ENCODE assay signal across 16 mouse cellular contexts in genomic region chr15:99643832-99644231, GRCm38 (mm10). TPM values are rescaled to one million over a fixed set of nuclear protein-coding genes. Genes with fewer than 3 reads are reported as not detected.
DNase-seq lines count a peak whose midpoint lies in the region; ATAC-seq and TF ChIP-seq lines count a peak whose summit lies in the region.
"Had no signal": no experiment of that assay in that cellular context is flagged by ENCODE, and none has a peak within 500 bp of the region (broad histone marks: within the 10 kb centered on the region; RNA-seq: fewer than 3 reads in every experiment).

No protein-coding gene starts in this region.

- H3K4me2 ChIP-seq in hindbrain, embryonic 11.5 days (replicated peaks; ENCODE audit: low read depth, low read length), result no peak overlapping the region

- H3K9me3 ChIP-seq in hindbrain, embryonic 10.5 days, result no peaks in the 10 kb centered on the region
- no peaks in the 10 kb centered on the region for H3K9me3 ChIP-seq in hindbrain, embryonic 11.5 days (ENCODE audit: control insufficient read depth, low read length)

- TF ChIP-seq CTCF in cerebellum, adult 2 months (IDR thresholded peaks at IDR 0.05; ENCODE audit: borderline replicate concordance, insufficient read depth, low read depth, low read length), result no peak

- no peak for ATAC-seq in hindbrain, embryonic 11.5 days (ENCODE audit: low FRiP score)
- ATAC-seq: forebrain, postnatal 0 days; liver, postnatal 0 days had no signal

- H3K36me3 ChIP-seq in hindbrain, embryonic 10.5 days, result peaks cover 44% of the 10 kb centered on the region
- no peaks in the 10 kb centered on the region for H3K36me3 ChIP-seq in hindbrain, embryonic 11.5 days (ENCODE audit: control insufficient read depth, insufficient read depth, low read length)

- DNase-seq in hindbrain, embryonic 10.5 days (ENCODE audit: low spot score), result no peak
- no peak for DNase-seq in hindbrain, embryonic 11.5 days (ENCODE audit: low spot score)
- peak; percentile 48 for DNase-seq in A20 (ENCODE audit: low read depth, low spot score)
- peak; percentile 38 for DNase-seq in T-cell, adult 2 months (ENCODE audit: low spot score)
- peak; percentile 26 for DNase-seq in naive thymus-derived CD4-positive, alpha-beta T cell, adult 2 months (ENCODE audit: low read depth)
- DNase-seq in cerebellum, adult 2 months, result no peak
- no peak for DNase-seq in spleen, adult 12 weeks (ENCODE audit: low spot score)
- DNase-seq: forebrain, postnatal 0 days; gastrocnemius, postnatal 10 days; liver, postnatal 0 days; lung, postnatal 4 days; spleen, adult 18-20 months had no signal

- H3K9ac ChIP-seq in hindbrain, embryonic 11.5 days (ENCODE audit: low read depth, low read length), result no peak overlapping the region
- H3K9ac ChIP-seq: forebrain, postnatal 0 days; liver, postnatal 0 days had no signal

- 88% methylated on average over 10 of the region's 10 CpGs for WGBS in hindbrain, embryonic 10.5 days
- 82% methylated on average over 10 of the region's 10 CpGs for WGBS in hindbrain, embryonic 11.5 days
- WGBS in cerebellum, adult 2 months, result 91% methylated on average over 10 of the region's 10 CpGs

- no peak for TF ChIP-seq POLR2A in cerebellum, adult 2 months (IDR thresholded peaks at IDR 0.05; ENCODE audit: borderline replicate concordance, insufficient read depth, low read length)

- H3K4me3 ChIP-seq in hindbrain, embryonic 10.5 days, result no peak overlapping the region
- H3K4me3 ChIP-seq in hindbrain, embryonic 11.5 days (ENCODE audit: low read depth, low read length), result no peak overlapping the region
- no peak overlapping the region for H3K4me3 ChIP-seq in cerebellum, adult 2 months (replicated peaks; ENCODE audit: insufficient read depth, low read depth, low read length)
- H3K4me3 ChIP-seq: left cerebral cortex, adult 2 months; myocyte had no signal

- peak overlapping the region; percentile 36; the same call in 1 of the 2 replicates for H3K27ac ChIP-seq in hindbrain, embryonic 10.5 days
- H3K27ac ChIP-seq in hindbrain, embryonic 11.5 days (ENCODE audit: low read depth, low read length), result no peak overlapping the region
- H3K27ac ChIP-seq in cerebellum, adult 2 months (ENCODE audit: insufficient read depth, low read length), result no peak overlapping the region
- H3K27ac ChIP-seq: left cerebral cortex, adult 2 months; stomach, postnatal 0 days had no signal

- peaks cover 49% of the 10 kb centered on the region for H3K4me1 ChIP-seq in hindbrain, embryonic 10.5 days (replicated peaks)
- peaks cover 10% of the 10 kb centered on the region for H3K4me1 ChIP-seq in hindbrain, embryonic 11.5 days (replicated peaks; ENCODE audit: control insufficient read depth, insufficient read depth, low read length)
- H3K4me1 ChIP-seq in cerebellum, adult 2 months (ENCODE audit: control insufficient read depth, insufficient read depth, low read length), result peaks cover 4% of the 10 kb centered on the region

- H3K27me3 ChIP-seq in hindbrain, embryonic 10.5 days (ENCODE audit: insufficient read depth, poor library complexity, severe bottlenecking), result no peaks in the 10 kb centered on the region
- no peaks in the 10 kb centered on the region for H3K27me3 ChIP-seq in hindbrain, embryonic 11.5 days (ENCODE audit: control insufficient read depth, insufficient read depth, low read length)
- no peaks in the 10 kb centered on the region for H3K27me3 ChIP-seq in cerebellum, adult 2 months (ENCODE audit: control insufficient read depth, insufficient read depth, low read length)

RNA-seq across cellular contexts. Expression of gene Racgap1, which starts 7.6 kb away (rescaled TPM):
- polyA plus RNA-seq in hindbrain, embryonic 10.5 days (2016; fragmentation: Nextera tagmentation; extraction: Ambion mirVana), result 193 and 219 TPM in 2 replicates
- 161 and 202 TPM in 2 replicates for polyA plus RNA-seq in hindbrain, embryonic 11.5 days (2014; fragmentation: Nextera tagmentation; extraction: Ambion mirVana)
- 15.5 and 15.6 TPM in 2 replicates for polyA plus RNA-seq in cerebellum, adult 2 months (2012; rRNA removed)

RNA-seq across cellular contexts. Expression of gene Asic1, which starts 26.3 kb away (rescaled TPM):
- polyA plus RNA-seq in hindbrain, embryonic 10.5 days (2016; fragmentation: Nextera tagmentation; extraction: Ambion mirVana), result 12.6 and 29.0 TPM in 2 replicates
- 14.4 and 21.0 TPM in 2 replicates for polyA plus RNA-seq in hindbrain, embryonic 11.5 days (2014; fragmentation: Nextera tagmentation; extraction: Ambion mirVana)
- 102 and 104 TPM in 2 replicates for polyA plus RNA-seq in cerebellum, adult 2 months (2012; rRNA removed)

RNA-seq across cellular contexts. Expression of gene Aqp6, which starts 42.6 kb away (rescaled TPM):
- polyA plus RNA-seq in hindbrain, embryonic 10.5 days (2016; fragmentation: Nextera tagmentation; extraction: Ambion mirVana), result 0.35 and 0.90 TPM in 2 replicates
- 1.0 and 1.7 TPM in 2 replicates for polyA plus RNA-seq in hindbrain, embryonic 11.5 days (2014; fragmentation: Nextera tagmentation; extraction: Ambion mirVana)
- 29.0 and 38.4 TPM in 2 replicates for polyA plus RNA-seq in cerebellum, adult 2 months (2012; rRNA removed)
- polyA plus RNA-seq: forebrain, postnatal 0 days; kidney, embryonic 14.5 days; liver, postnatal 0 days; myocyte; stomach, postnatal 0 days had no signal

RNA-seq across cellular contexts. Expression of gene Aqp5, which starts 53.2 kb away (rescaled TPM):
- polyA plus RNA-seq in hindbrain, embryonic 10.5 days (2016; fragmentation: Nextera tagmentation; extraction: Ambion mirVana), result 0.46 and 1.6 TPM in 2 replicates
- 0.28 and 0.36 TPM in 2 replicates for polyA plus RNA-seq in hindbrain, embryonic 11.5 days (2014; fragmentation: Nextera tagmentation; extraction: Ambion mirVana)
- polyA plus RNA-seq in cerebellum, adult 2 months (2012; rRNA removed), result 0.36 and 0.56 TPM in 2 replicates
- polyA plus RNA-seq: liver, postnatal 0 days had no signal

RNA-seq across cellular contexts. Expression of gene Smarcd1, which starts 58.1 kb away (rescaled TPM):
- 101 and 118 TPM in 2 replicates for polyA plus RNA-seq in hindbrain, embryonic 10.5 days (2016; fragmentation: Nextera tagmentation; extraction: Ambion mirVana)
- 99.1 and 103 TPM in 2 replicates for polyA plus RNA-seq in hindbrain, embryonic 11.5 days (2014; fragmentation: Nextera tagmentation; extraction: Ambion mirVana)
- 82.3 and 87.1 TPM in 2 replicates for polyA plus RNA-seq in cerebellum, adult 2 months (2012; rRNA removed)

Comparison
In these comparisons a context has a peak if more than half of its experiments do, and no peak if none do; other contexts are left out.
1. DNase-seq: peak in A20 (single experiment), T-cell, adult 2 months (single experiment) and naive thymus-derived CD4-positive, alpha-beta T cell, adult 2 months (single experiment); none in hindbrain, embryonic 10.5 days (single experiment), hindbrain, embryonic 11.5 days (single experiment), cerebellum, adult 2 months (0 of 2) and spleen, adult 12 weeks (single experiment).
2. RNA of gene Aqp6, which starts 42.6 kb away (polyA plus RNA-seq): 29.0 to 38.4 TPM in cerebellum, adult 2 months; 1.0 to 1.7 TPM in hindbrain, embryonic 11.5 days and 0.35 to 0.90 TPM in hindbrain, embryonic 10.5 days; every median in the first group is over 10 times any median in the second.